Mouse (Mus musculus): Measurements from ENCODE around the gene Zfp523. TPM values are rescaled to one million over a fixed set of nuclear protein-coding genes. Genes with fewer than 3 reads are reported as not detected.
A peak's percentile ranks its signal among the peaks of the same experiment; 100 is the strongest.

Gene Zfp523
- total and polyA plus RNA-seq, 2 experiments from 2014 or later = 14.9 to 33.0 TPM

- H3K4me1 ChIP-seq (ENCODE audit: control insufficient read depth, insufficient read depth) = peaks cover 41% of the 10 kb centered on the region
- H3K27me3 ChIP-seq (ENCODE audit: control insufficient read depth, insufficient read depth, low read length) = no peaks in the 10 kb centered on the region
- peak overlapping the region; percentile 18 for H3K4me2 ChIP-seq (ENCODE audit: low read depth, low read length)
- H3K4me3 ChIP-seq (ENCODE audit: low read depth, low read length) = no peak overlapping the region
- DNase-seq (ENCODE audit: low spot score) (peak; percentile 30), ATAC-seq (ENCODE audit: insufficient read depth, low read depth) (0 out of 2 replicates have a peak, but pooled peaks have one; percentile 22)
- H3K9me3 ChIP-seq (replicated peaks; ENCODE audit: control insufficient read depth, low read length) = no peaks in the 10 kb centered on the region
- 30% methylated on average over 4 of the region's 4 CpGs for WGBS
- H3K27ac ChIP-seq (ENCODE audit: low read depth) = peak overlapping the region; percentile 52
- H3K9ac ChIP-seq (replicated peaks; ENCODE audit: low read depth, low read length) = no peak overlapping the region
- no peak for TF ChIP-seq CTCF (IDR thresholded peaks at IDR 0.05; ENCODE audit: low read depth)
- no peak for TF ChIP-seq EP300 (IDR thresholded peaks at IDR 0.05; ENCODE audit: low read depth)
- H3K36me3 ChIP-seq (replicated peaks; ENCODE audit: control insufficient read depth, insufficient read depth, low read length) = no peaks in the 10 kb centered on the region
Observed at GRCm38 (mm10) chr17:28180331-28180730, 3.4 kb downstream of the Zfp523 start.

- TF ChIP-seq CTCF (IDR thresholded peaks at IDR 0.05; ENCODE audit: low read depth) = no peak
- ATAC-seq (ENCODE audit: insufficient read depth, low read depth) (no peak), DNase-seq (ENCODE audit: low spot score) (no peak)
- Histone ChIP-seq H3K4me1 (ENCODE audit: control insufficient read depth, insufficient read depth) (peaks cover 46% of the 10 kb centered on the region), H3K9me3 (replicated peaks; ENCODE audit: control insufficient read depth, low read length) (no peaks in the 10 kb centered on the region), H3K27me3 (ENCODE audit: control insufficient read depth, insufficient read depth, low read length) (no peaks in the 10 kb centered on the region), H3K36me3 (replicated peaks; ENCODE audit: control insufficient read depth, insufficient read depth, low read length) (no peaks in the 10 kb centered on the region), H3K4me2 (ENCODE audit: low read depth, low read length) (no peak overlapping the region), H3K9ac (replicated peaks; ENCODE audit: low read depth, low read length) (no peak overlapping the region), H3K27ac (ENCODE audit: low read depth) (peak overlapping the region; percentile 52; the same call in 1 of the 2 replicates), H3K4me3 (ENCODE audit: low read depth, low read length) (no peak overlapping the region)
- 80% methylated on average over 15 of the region's 15 CpGs for WGBS
Observed at GRCm38 (mm10) chr17:28180783-28181544, 4.0 kb downstream of the Zfp523 start.

GRCm38 (mm10) chr17:28184971-28185638 is 8.2 kb downstream of the Zfp523 start:
- Histone ChIP-seq H3K4me2 (ENCODE audit: low read depth, low read length) (no peak overlapping the region), H3K36me3 (replicated peaks; ENCODE audit: control insufficient read depth, insufficient read depth, low read length) (peaks cover 6% of the 10 kb centered on the region; the same call in 1 of the 2 replicates), H3K9me3 (replicated peaks; ENCODE audit: control insufficient read depth, low read length) (no peaks in the 10 kb centered on the region), H3K27ac (ENCODE audit: low read depth) (0 out of 2 replicates have a peak overlapping the region, but pooled peaks have one; percentile 4), H3K4me1 (ENCODE audit: control insufficient read depth, insufficient read depth) (peaks cover 22% of the 10 kb centered on the region), H3K4me3 (ENCODE audit: low read depth, low read length) (no peak overlapping the region), H3K9ac (replicated peaks; ENCODE audit: low read depth, low read length) (no peak overlapping the region), H3K27me3 (ENCODE audit: control insufficient read depth, insufficient read depth, low read length) (no peaks in the 10 kb centered on the region)
- no peak for DNase-seq (ENCODE audit: low spot score)
- WGBS = 59% methylated on average over 7 of the region's 7 CpGs
- TF ChIP-seq EP300 (IDR thresholded peaks at IDR 0.05; ENCODE audit: low read depth) (no peak), CTCF (IDR thresholded peaks at IDR 0.05; ENCODE audit: low read depth) (no peak)
- ATAC-seq (ENCODE audit: insufficient read depth, low read depth) = no peak

GRCm38 (mm10) chr17:28188313-28188712 is 11.4 kb downstream of the Zfp523 start:
- Histone ChIP-seq H3K36me3 (replicated peaks; ENCODE audit: control insufficient read depth, insufficient read depth, low read length) (peaks cover 28% of the 10 kb centered on the region), H3K9me3 (replicated peaks; ENCODE audit: control insufficient read depth, low read length) (no peaks in the 10 kb centered on the region), H3K4me3 (ENCODE audit: low read depth, low read length) (no peak overlapping the region), H3K27ac (ENCODE audit: low read depth) (no peak overlapping the region), H3K27me3 (ENCODE audit: control insufficient read depth, insufficient read depth, low read length) (no peaks in the 10 kb centered on the region), H3K4me1 (ENCODE audit: control insufficient read depth, insufficient read depth) (peaks cover 12% of the 10 kb centered on the region), H3K4me2 (ENCODE audit: low read depth, low read length) (no peak overlapping the region), H3K9ac (replicated peaks; ENCODE audit: low read depth, low read length) (no peak overlapping the region)
- 85% methylated on average over 5 of the region's 5 CpGs for WGBS
- no peak for ATAC-seq (ENCODE audit: insufficient read depth, low read depth)
- no peak for DNase-seq (ENCODE audit: low spot score)
- no peak for TF ChIP-seq CTCF (IDR thresholded peaks at IDR 0.05; ENCODE audit: low read depth)
- TF ChIP-seq EP300 (IDR thresholded peaks at IDR 0.05; ENCODE audit: low read depth) = no peak

GRCm38 (mm10) chr17:28192754-28193153 is 15.8 kb downstream of the Zfp523 start:
- DNase-seq (ENCODE audit: low spot score) (no peak), ATAC-seq (ENCODE audit: insufficient read depth, low read depth) (no peak)
- no peaks in the 10 kb centered on the region for H3K9me3 ChIP-seq (replicated peaks; ENCODE audit: control insufficient read depth, low read length)
- H3K4me3 ChIP-seq (ENCODE audit: low read depth, low read length) = no peak overlapping the region
- H3K4me2 ChIP-seq (ENCODE audit: low read depth, low read length) = no peak overlapping the region
- no peaks in the 10 kb centered on the region for H3K27me3 ChIP-seq (ENCODE audit: control insufficient read depth, insufficient read depth, low read length)
- H3K27ac ChIP-seq (ENCODE audit: low read depth) = no peak overlapping the region
- TF ChIP-seq EP300 (IDR thresholded peaks at IDR 0.05; ENCODE audit: low read depth) (no peak), CTCF (IDR thresholded peaks at IDR 0.05; ENCODE audit: low read depth) (no peak)
- no peaks in the 10 kb centered on the region for H3K4me1 ChIP-seq (ENCODE audit: control insufficient read depth, insufficient read depth)
- H3K36me3 ChIP-seq (replicated peaks; ENCODE audit: control insufficient read depth, insufficient read depth, low read length) = peaks cover 50% of the 10 kb centered on the region
- no peak overlapping the region for H3K9ac ChIP-seq (replicated peaks; ENCODE audit: low read depth, low read length)
- 48% methylated on average over 1 of the region's 1 CpGs for WGBS

All from heart, postnatal 0 days (tissue).